Mouse (Mus musculus): Measurements from ENCODE around the gene Urm1.
A peak's percentile ranks its signal among the peaks of the same experiment; 100 is the strongest.
"Not testable (repeated sequence)": the region's sequence is repeated elsewhere in the genome, so short reads cannot be mapped to it uniquely, and the experiment has no call there.

Gene Urm1

DNA sequence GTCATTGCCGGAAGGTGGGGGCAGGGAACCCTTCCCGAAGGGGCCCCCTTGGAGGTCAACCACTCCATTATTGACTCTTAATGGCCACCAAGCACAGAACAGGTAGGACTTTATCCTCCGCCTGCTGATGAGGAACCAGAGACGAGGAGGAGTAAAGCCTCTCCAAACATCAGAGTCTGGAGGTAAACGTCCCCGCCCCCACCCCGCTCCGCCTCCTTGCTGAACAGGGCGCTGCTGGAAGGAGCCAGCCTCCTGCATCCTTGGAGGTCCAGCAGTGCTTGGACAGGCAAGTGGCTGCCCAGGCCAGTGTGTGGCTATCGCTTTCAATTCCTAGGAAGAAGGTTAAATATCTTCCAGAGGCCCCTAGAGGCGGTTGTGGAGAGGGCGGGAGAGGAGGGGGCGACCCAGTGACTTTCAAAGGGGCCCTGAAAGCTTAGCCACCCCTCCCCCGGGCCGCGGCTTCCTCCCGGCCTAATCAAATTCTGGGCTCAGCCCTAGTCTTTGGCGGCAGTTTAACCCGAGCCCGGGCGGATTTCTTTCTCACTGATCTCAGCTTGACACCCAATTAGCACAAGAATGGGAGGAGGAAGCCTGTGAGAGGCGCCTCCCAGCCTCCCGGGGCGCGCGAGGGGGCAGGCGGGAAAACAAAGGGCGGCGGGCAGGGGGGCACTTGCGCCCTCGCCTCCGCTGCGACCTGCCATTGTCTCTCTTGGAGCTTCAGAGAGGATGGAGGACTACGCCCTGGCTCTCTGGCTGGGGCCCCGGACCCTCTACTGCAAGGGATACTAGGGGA, at the start of gene Urm1:
TSS of gene Urm1 (plus strand) at position 51 of the 793 bp plus-strand sequence.
- peak; percentile 78 for ATAC-seq (ENCODE audit: low TSS enrichment)

DNA sequence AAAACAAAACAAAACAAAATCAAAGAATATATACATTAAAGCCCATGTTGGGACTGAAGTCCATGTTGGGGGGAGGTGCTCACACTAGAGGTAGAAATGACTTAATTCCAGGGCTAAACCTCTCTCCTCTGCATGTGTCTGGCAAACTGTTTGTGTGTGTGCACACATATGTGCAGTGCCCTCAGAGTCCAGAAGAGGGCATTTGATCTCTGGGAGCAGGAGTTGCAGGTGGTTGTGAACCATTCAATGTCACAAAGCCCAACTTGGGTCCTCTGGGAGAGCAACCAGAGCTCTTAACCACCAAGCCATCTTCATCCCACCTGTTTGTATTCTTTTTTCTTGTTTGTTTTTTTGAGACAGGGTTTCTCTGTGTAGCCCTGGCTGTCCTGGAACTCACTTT, 49.7 kb upstream of the Urm1 start:
- ATAC-seq (ENCODE audit: low TSS enrichment): no peak

DNA sequence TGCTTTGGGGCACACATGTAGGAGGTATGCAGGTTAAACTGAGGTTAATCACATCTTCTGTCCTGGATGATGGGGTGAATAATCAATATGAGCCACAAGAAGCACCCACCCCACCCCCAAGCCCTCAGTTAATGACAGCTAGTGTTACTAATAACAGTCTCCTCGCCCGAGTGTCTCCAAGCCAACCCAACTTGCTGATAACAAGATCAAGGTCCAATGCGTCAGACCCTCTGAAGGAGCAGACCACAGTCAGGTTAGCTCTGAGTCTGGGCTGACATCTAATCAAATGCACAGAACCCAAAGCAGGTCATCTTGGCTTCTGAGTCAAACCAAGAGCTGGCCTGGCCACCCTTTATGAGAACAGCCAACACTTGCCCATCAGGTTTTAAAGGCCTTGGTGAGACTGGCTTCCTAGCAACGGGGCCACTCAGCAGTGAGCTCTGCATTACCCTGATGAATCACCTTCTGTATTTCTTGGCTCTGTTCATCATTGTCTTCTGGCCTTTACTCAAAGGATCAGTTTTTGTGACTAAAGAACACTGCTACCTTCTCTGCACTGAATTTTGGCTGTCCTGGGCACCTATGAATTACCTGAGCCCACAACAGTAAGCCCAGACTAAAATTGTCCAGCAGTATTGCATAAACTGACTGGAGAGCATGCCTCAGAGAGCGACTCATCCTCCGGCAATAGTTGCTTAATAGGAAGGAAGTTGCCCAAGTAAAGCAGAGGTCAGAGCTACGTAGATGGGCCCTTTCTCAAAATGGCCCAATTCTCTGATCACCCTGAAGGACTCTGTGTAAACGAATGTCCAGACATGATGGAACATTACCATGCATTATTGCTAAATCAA, 48.0 kb upstream of the Urm1 start:
- no peak for ATAC-seq (ENCODE audit: low TSS enrichment)

DNA sequence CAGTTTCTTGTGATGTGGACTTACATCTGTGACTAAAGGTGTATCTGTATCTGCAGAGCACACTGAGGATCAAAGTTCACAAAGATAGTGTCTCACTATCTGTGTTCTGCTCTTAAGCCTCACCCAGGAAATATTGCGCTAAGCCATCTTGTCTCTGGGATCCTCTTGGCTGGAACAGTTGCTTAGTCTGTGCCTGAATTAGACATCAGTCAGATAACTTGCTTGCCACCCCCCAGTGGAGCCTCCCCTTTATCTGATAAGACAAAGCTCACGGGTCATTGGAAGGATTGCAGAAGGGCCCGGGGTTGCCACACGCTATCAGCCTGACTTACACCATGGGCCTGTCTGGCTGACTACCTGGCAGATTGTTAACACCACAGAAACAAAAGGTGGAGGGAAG, 46.6 kb upstream of the Urm1 start:
- no peak for ATAC-seq (ENCODE audit: low TSS enrichment)

DNA sequence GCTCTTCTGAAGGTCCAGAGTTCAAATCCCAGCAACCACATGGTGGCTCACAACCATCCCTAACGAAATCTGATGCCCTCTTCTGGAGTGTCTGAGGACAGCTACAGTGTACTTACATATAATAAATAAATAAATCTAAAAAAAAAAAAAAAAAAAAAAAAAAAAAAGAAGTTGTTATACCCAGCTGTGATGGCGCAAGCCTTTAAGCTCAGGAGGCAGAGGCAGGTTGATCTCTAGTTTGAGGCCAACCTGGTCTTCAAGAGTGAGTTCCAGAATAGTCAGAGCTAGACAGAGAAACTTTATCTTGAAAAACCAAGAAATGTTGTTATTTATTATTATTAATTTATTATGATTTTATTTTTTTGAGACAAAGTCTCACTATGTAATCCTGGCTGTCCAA, 38.6 kb upstream of the Urm1 start:
- not testable (repeated sequence) for ATAC-seq (ENCODE audit: low TSS enrichment)

DNA sequence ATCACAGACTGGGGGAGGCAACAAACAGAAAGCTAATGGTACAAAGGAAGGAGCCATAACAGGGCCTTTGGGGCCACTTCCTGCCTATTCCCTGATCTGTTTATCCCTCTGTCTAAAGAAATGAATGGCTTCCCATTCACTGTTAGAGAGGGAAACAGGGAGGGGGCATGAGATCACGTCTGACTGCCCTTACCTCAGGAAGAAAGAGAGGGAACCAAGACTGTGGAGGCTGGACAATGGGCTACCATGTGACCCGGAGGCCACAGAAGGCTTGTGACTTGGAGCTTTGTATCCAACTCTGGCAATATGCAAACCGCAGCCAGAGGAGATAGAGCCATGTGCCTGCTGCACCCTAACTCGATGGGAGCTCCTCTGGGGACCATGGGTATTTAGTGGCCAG, 35.6 kb upstream of the Urm1 start:
- no peak for ATAC-seq (ENCODE audit: low TSS enrichment)

DNA sequence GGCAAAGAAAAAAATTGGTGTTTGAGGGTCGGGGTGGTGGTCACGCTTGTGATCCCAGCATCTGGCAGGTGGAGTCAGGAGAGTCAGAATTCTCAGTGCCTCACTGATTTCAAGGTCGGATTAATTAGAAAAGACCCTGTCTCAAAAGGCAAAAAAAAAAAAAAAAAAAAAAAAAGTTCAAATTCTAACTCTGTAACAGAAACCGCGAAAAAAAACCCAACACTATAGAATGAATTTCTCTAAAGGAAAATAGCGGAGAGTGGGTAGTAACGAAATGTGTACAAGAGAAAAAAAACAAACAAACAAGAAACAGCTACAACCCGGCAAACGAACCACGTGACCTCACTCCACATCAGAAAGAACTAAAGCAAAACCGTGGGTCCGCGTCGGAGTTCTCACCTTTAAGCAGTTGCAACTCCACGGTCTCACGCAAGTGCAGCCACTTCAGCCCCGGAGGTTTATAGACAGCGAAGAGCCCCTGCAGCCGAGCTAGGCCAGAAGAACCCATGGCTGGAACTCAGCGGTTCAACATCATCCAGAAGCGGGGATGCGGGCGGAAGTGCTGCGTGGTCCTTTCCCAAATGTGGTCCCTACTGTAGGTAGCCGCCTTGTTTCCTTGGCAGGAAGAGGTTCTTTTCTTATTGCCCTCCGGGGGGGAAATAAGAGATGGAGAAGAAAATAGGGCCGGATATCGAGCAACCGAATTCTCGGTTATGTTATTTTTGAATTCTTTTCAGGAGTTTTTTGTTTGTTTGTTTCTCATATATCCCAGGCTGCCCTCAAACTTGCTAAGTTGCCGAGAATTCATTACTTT, 32.6 kb upstream of the Urm1 start, which contains the start of gene Coq4:
TSS of gene Coq4 (plus strand) at position 390 of the 814 bp plus-strand sequence.
- ATAC-seq (ENCODE audit: low TSS enrichment): peak; percentile 92

DNA sequence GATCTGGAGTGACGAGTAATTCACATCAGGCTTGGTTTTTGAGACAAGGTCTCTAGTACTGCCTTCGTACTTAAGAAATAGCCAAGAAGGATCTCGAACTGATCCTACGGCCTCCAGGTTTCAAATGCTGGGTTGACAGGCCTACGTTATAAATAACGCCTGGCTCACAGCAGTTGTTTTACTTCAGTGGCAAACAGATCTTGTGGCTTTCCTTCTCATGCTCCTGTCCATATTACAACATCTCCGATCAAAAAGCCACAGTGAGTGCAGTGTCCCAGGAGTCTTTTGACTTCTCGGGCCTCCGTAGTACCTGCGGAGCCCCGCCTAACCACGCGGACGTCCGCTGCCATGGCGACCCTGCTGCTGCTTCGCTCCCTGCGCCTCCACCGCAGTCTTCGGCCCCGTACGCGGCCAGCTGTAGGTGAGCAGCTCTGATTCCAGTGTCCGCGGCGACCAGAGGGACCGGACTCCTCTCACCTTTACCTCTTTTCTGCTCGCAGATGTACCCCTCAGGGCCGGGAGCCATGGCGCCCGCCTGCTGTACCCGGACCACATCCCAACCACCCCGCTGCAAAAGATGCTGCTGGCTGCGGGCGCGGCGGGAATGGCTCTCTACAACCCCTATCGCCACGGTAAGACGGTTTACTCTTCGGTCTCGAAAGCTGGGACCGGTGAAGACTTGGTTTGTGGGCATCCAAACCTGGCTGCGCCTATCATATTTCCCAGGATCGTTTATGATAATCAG, 31.8 kb upstream of the Urm1 start, which contains the start of gene Trub2:
TSS of gene Trub2 (minus strand) at position 566 of the 745 bp plus-strand sequence.
- ATAC-seq (ENCODE audit: low TSS enrichment): peak; percentile 86

DNA sequence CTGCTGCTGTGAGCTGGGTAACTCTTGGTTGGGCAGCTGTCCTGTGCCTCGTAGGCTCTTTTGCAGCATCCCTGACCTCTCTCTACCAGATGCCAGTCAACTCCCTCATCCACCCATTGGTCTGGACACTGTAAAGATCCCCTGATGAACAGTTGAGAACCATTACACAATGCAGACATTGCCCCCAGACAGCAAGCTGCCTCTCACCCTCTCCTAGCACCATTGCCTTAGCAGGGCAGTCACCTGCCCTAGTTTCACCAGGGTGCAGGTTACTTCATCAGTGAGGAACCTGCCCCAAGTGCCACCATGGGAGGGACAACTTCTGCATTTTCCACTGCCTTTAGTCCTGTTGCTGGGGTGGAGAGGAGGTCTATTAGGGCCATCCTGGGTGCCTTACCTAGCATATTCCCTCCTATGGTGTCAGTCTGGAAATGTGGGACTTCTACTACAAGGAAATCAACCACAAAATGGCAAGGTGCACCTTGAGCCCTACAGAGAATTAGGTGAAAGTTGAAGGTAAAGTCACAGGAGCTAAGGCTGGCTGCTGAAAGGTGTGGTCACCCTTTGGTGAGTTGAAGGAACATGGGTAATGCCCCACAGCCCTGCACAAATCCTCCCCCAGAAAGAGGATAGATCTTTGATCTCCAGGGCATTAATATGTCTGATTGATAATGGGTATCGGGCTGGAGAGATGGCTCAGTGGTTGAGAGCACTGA, 26.9 kb upstream of the Urm1 start:
- no peak for ATAC-seq (ENCODE audit: low TSS enrichment)

DNA sequence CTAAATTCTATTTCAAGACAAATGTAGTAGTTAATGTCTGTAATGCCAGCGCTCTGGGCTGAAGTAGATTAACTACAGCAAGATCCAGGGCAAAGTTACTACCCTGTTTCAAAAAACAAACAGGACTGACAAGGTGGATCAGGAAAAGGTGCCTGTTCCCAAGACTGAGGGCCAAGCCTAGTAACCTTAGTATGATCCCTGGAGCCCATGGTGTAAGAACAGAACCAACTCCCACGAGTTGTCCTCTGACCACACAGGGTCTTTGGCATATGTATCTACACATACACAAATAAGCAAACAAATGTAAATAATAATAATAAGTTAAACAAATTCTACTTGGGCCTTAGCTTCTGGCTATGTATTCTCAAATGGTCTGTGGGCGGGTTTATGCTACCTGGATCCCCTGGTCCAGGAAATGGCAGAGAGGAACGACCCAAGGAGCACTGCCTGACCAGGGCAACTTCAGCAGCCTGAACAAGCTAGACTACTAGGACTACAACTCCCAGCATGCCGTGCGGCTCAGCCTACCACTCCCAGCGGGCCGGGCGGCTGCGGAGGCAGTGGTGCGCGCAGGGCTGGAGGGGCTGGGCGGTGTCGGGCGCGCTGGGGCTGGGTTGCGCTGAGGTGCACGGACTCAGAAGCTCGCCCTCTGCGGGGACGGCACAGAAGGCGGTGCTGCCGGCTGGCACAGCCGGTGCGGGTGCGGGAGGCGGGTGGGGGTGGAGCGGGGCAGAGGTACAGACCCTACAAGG, 17.6 kb upstream of the Urm1 start, which contains the start of gene Slc27a4:
TSS of gene Slc27a4 (plus strand) at position 560 of the 752 bp plus-strand sequence.
- peak; percentile 96 for ATAC-seq (ENCODE audit: low TSS enrichment)

DNA sequence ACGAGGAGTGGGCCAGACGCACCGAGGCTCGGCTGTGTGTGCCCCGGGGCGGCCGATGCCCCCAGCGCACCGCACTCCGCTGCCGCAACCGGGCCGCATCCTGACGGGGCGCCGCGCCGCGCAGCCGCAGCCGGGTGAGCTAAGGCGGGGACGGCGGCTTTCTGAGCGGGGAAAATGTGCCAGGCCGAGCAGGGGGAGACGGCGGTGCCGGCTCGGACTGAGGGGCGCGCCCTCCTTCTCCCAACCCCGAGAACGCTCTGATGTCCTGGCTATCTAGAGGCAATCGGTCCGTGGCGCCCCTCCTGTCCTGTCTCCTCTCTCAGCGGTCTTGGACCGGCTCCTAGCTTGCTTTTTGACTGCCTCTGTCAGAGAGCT, 17.1 kb upstream of the Urm1 start:
- ATAC-seq (ENCODE audit: low TSS enrichment): peak; percentile 51

DNA sequence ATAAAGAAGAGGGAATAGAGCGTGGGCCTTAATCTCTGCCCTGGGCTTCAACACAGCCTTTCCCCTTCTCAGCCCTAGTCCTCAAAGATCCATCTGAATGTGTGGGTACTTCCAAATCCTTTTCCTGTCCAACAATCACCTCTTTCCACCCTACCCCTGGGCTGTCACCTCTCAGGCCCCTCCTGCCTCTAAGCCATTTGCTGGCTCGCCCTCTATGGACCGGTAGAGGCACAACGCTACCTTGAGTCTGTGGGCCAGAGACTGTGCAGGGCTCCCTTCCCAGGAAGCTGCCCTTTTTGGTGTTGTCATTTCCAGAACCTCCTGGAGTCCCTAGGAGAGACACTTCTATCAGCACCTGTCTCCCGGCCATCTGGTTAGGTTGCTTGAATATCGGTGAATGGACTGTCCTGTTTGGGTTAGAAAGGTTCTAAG, 16.5 kb upstream of the Urm1 start:
- ATAC-seq (ENCODE audit: low TSS enrichment): no peak

DNA sequence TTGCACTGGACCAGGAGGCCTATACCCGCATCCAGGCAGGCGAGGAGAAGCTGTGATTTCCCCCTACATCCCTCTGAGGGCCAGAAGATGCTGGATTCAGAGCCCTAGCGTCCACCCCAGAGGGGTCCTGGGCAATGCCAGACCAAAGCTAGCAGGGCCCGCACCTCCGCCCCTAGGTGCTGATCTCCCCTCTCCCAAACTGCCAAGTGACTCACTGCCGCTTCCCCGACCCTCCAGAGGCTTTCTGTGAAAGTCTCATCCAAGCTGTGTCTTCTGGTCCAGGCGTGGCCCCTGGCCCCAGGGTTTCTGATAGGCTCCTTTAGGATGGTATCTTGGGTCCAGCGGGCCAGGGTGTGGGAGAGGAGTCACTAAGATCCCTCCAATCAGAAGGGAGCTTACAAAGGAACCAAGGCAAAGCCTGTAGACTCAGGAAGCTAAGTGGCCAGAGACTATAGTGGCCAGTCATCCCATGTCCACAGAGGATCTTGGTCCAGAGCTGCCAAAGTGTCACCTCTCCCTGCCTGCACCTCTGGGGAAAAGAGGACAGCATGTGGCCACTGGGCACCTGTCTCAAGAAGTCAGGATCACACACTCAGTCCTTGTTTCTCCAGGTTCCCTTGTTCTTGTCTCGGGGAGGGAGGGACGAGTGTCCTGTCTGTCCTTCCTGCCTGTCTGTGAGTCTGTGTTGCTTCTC, 4.0 kb upstream of the Urm1 start:
- ATAC-seq (ENCODE audit: low TSS enrichment): no peak

DNA sequence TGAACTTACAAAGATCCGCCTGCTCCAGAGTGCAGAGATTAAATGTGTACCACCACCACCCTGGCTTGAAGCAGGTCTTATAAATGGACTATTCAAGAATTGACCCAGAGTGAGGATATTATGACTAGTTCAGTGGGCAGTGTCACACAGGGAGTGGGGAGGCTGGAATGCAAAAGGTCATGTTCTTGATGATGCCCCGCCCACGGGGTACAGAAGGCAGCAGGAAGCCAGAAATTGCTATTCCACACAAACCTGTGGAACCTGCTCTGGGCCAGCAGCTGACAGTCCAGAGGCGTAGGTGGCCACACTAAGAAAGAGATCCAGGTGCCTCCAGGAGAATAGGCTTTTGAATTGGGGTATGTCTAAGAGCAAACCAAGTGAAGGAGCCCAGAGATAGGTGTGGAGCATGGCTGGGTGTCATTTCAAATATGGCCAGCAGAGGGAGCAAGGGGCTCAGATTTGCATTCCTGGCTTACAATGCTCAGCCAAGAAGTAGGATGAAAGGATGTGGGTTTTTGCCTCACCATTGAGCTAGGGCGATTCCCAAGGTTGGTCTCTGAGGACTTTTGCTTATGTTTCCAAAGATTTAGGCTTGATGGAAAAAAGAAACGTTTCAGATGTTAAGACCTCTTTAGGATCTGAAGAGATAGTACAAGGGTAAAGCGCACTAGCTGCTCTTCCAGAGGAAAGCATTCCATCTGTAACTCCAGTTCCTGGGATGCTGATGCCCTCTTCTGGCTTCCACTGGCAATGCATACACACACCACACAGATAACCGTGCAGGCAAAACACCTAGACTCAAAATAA, 2.2 kb upstream of the Urm1 start:
- ATAC-seq (ENCODE audit: low TSS enrichment): peak; percentile 69

DNA sequence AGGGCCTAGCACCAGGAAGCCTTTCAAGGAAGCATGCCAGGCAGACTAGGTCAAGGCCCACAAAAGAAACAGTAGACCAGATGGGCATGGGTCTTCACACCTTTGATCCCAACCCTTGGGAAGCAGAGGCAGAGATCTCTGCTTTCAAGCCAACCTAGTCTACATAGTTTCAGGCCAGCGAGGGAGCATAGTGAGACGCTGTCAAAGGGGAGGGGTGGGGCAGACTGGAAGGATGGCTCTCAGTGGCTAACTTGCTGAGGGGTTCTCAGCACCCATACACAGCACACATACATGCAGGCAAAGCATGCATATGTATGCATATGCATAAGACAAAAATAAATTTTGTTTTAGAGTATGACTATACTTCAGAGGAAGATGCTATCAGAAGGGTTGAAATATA, 512 bp upstream of the Urm1 start:
- no peak for ATAC-seq (ENCODE audit: low TSS enrichment)

DNA sequence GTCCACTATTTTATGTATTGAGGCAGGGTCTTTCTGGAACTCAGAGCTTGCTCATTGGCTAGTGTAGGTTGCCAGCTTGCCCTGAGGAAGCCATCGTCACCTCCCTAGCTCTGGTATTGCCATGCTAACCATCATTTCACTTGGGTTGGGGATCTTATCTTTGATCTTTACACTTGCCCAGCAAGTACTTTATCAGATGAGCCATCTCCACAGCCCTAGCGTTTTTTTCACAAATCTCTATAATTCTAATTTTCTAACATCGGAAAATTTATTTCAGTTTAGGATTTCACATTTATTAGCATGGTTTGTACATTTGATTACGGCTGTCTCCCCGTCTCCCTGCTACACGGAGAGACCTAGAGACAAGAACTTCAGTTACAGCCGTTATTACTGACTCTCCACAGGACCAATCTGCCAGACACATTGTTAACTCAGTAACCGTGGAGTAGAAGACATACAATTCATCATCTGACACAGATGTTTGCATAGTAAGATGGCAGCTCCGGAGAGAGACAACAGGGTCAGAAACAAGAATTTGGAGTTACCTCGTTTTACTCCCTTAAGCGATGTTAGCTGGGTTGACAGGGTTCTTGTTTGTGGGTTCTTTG, 6.5 kb downstream of the Urm1 start:
- peak; percentile 11 for ATAC-seq (ENCODE audit: low TSS enrichment)

DNA sequence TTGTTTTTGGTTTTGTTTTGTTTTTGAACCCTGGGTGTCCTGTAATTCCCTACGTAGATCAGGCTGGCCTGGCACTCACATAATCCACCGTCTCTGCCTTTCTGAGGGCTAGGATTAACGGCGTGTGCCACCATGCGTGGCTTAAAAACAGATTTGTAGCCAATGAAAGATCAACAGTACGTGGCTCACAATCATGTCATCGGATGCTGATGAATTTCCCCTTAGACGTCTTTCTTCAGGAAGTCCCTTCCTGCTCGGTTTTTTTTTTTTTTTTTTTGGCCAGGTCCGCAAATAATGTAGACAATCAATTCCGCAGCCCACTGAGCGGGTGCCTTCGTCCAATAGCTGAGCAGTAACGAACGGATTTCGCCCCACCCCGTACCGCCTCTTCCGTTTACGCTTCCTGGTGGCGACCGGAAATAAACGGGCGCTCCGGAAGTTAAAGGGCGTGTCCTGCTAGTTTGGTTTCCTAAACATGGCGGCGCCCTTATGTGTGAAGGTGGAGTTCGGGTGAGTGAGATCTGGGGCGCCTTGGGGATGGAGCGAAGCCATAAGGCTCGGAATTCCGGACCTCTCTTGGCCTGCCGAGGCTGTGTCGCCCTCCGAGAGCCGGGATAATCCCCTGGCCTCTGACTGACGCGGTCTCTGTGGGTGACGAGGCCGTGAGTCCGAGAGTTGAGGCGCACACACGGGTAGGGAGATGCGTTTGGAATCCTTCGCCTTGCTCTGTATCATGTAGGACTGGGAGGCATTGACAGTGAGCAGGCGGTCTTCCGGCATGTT, 7.2 kb downstream of the Urm1 start:
- peak; percentile 97 for ATAC-seq (ENCODE audit: low TSS enrichment)
